Mouse (Mus musculus): Measurements from ENCODE around the gene Moxd1.

Gene Moxd1

DNA sequence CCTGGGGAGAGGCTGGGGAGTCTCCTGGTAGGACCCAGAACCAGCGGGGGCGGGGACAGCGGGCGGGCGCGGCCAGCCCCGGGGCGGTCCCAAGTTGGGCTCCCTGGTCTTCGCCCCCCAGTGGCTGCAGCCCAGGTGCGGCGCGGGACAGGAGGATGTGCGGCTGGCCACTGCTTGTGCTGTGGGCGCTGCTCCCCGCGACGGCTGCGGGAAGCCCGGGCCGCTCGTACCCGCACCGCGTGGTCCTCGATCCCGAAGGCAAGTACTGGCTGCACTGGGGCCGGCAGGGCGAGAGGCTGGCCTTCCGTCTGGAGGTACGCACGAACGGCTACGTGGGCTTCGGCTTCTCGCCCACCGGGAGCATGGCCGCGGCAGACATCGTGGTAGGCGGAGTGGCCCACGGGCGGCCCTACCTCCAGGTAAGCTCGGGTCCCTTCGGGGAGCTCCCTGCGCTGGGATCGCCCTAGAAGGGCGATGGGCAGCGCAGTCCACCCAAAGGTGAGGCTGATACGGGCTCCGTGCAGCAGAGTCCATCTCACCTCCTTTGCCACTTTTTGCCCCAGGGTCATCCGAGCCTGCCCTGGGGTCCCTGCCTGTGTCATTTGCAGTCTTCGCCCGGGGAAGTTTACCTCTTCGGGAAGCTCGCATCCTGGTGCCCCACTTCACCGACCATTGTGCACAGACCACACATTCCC is at the start of gene Moxd1:
Gene Moxd1, plus strand, starts transcription at position 69 of the 695 bp plus-strand sequence.
- peak; percentile 17 for DNase-seq

- no peak for DNase-seq
These were observed 32.9 kb upstream of the Moxd1 start for GRCm38 (mm10) chr10:24190392-24190791.

DNA sequence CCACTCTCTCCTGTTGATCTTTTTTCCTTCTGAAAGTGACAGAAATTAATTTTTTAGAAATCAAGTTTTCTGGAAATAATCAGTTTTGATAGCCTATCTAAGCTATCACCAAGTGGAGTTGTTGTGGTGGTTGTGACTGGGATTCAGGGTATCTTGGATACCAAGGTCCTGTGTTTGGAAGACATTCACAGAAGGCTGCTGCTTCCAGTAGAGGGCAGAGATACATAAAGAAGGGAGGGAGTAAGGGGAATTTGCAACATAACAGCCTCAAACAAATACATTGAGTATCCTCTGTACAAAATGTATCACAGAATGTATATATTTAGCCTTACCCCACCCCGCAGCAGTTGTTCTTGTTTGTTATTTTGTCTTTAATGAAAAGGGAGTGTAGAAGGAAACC is 31.3 kb upstream of the Moxd1 start:
- DNase-seq, result no peak

DNA sequence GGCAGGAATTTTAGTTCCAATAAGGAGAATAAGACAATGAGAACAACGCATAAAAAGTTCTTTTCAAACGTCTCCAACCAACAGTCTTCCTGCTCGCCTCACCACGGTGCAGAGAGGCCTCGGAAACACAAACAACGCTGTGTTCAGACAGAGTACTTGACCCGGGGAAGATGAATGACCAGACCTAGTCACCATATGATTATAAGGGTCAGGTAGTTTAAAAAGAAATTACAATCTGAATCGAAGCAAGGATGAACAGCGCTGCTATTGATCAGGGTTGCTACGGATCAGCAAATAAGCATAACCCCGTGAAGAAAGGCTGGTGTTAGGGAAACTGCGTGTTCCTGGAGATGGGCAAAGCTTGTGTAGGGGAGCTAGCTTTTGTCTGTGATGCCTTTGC is 24.0 kb upstream of the Moxd1 start:
- DNase-seq, result no peak

GRCm38 (mm10) chr10:24200099-24200498 is 23.2 kb upstream of the Moxd1 start:
- DNase-seq, result no peak

DNA sequence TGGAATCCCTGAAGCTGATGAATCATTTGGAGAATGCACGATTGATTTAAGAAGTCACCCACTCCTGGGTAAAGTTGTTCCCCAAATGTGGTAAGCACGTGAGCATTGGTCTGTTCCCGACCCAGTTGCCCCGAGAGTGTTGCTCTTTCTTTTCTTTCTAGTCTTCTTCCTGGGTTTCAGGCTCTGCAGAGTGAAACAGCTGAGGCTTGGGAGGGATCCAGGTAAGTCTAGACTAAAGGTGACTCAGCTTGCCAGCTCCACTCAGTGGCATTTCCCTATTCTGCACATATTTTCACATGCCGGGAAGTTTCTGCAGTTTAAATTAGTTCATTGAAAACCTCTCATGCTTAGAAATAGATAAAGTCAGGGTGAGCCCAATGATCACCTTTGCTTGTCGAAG is 13.2 kb upstream of the Moxd1 start:
- DNase-seq, result peak; percentile 10

DNA sequence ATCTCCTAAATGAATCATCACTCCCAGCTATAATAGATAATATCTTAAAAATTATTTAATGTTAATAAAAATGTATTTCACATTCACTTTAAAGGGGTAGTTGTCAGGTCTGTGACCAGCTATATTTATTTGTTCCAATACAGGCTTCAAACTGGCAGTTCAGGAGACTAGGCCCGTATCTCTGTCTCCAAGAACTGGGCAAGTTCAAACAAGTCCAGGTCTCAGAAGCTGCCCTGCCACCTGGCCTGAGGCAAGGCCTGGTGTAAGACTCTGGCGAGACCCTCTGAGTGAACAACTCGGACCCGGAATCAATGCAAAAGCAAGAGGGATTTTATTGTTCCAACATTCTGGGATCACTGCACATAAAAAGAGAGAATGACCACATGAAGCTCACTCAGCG is 10.0 kb upstream of the Moxd1 start:
- DNase-seq, result no peak

DNA sequence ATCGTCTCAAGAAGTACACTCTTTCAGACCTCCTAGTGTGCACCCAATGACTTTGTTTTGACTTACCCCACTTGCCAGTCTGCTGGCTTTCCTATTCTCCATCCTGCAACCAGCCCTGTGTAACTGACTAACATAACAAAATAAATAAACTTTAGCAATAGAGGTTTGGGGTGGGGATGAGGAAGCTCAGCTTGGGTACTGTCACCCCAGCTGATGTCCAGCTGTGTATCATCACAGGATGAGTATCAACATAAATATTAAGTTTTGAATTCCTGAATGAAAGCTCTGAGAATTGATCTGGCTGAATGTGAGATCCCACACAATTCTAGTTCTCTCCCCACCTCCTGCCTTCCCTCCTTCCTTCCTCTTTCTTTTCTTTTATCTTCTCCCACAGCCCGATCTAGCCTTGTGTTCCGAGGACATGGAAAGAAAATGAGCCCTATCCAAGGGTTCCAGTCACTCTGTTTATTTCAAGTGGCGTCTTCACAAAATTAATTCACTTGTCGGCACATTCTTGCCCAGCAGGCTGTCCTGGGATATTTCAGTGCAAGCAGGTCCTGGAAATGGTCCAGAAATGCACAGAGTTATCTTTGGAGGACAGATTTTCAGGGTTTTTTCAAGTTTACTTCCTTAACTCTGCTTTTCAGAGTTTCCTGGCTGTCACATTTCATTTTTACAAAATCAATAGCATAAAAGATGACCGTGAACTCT is 5.6 kb upstream of the Moxd1 start:
- DNase-seq, result no peak

GRCm38 (mm10) chr10:24220931-24221330 is 2.4 kb upstream of the Moxd1 start:
- no peak for DNase-seq

DNA sequence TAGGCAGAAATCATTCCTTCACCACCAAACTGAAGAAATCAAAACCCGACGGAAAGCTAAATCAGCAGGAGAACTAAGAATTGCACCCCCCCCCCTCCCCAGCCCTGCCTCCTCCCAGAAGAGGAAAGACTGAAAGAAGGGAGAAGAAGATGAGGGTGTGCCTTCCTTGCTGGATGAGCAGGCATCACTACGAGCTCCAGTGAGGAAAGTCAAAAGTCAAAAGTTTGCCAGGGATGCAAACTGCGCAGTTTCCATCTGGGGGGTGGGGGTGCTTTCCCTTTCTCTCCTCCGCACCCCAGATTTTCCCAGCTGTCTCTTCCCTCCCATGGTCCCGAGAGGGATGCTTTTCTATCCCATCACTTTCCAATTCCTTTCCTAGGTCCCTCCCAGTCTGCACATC is 406 bp upstream of the Moxd1 start:
- no peak for DNase-seq

DNA sequence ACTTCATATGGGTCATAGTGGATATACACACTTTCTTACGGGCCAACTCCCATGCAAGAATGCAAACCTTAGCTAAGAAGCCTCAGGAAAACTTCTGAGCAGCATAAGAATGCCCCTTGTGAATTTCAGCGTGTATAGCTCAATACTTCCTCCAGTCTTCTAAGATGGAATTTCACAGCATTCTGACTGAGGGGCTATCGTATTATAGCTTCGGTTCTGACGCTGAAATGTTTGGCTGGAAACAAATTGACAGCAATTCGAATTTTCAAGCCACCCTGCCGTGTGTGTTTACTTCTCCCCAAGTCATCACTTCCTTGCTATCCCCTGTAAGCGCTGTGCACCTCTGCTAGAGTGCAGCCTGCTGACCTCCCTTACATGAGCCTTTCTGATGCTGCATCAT is 1.3 kb downstream of the Moxd1 start:
- no peak for DNase-seq

GRCm38 (mm10) chr10:24228318-24229183 is 5.2 kb downstream of the Moxd1 start:
- DNase-seq, result no peak

GRCm38 (mm10) chr10:24232281-24232680 is 9.0 kb downstream of the Moxd1 start:
- no peak for DNase-seq

- DNase-seq, result no peak
These were observed 12.3 kb downstream of the Moxd1 start for GRCm38 (mm10) chr10:24235426-24236283.

DNA sequence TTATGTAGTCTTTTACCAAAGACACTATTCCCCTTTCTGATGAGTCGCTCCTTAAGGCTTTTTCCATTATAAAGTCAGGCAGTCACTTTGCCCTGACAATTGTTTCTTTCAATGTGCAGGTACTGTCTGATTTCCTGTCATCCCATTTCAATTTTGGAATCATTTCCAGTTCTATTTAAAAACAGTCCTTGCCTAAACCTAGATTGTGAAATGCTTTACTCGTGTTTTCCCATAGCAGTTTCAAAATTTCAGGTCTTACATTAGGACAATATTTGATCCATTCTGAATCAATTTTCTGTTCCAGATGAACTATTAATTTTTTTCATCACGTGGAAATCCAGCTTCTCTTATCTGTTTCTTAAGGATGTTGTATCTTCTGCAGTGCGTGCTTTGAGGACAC is 23.5 kb downstream of the Moxd1 start:
- DNase-seq, result no peak

DNA sequence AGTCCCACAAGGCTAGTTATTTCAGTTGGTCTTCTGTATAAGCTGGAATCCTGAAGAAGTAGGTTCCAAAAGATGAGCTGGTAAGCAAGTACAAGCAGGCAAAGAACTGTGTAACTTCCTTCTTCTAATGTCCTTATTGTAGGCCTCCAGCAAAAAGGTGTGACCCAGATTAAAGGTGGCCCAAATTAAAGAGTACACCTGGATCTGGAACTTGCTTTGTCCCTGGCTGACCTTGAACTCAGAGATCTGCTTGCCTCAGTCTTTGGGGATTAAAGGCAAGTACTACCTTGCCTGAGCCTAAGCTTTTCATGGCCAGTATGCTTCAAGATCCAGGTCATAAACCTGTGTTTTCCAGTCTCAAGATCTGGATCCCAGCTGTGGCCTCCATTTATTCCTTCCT is 24.8 kb downstream of the Moxd1 start:
- no peak for DNase-seq

- DNase-seq, result no peak
These were observed 28.3 kb downstream of the Moxd1 start for GRCm38 (mm10) chr10:24251631-24252030.

GRCm38 (mm10) chr10:24258150-24258549 is 34.8 kb downstream of the Moxd1 start:
- no peak for DNase-seq

GRCm38 (mm10) chr10:24258885-24259284 is 35.6 kb downstream of the Moxd1 start:
- no peak for DNase-seq

GRCm38 (mm10) chr10:24259794-24260590 is 36.7 kb downstream of the Moxd1 start:
- peak; percentile 33 for DNase-seq

DNA sequence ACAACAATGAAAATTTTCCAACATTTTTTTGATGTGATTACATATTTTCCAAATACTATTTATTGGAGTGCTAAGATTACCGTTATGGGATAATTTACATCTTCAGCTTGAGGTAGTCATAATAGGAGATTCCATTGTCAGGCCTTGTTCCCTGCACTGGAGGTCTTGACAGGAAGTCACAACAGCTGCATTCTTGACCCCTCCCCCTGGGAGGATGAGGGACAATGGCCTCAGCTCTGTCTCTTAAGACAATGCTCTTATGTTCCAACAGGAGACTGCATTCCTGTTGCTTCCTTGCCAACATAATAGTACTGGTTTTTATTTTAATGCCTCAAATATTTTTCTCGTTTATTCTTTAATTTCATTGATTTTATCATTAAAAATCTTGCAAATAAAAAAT is 44.2 kb downstream of the Moxd1 start:
- no peak for DNase-seq

Measured in kidney, adult 9 months (tissue).